Mouse (Mus musculus) retina, embryonic 14.5 days (tissue): ENCODE results near the gene Dcbld1.

Experiments used
- DNase-seq: peaks from one replicate; pipeline ENCODE4 v3.0.0-alpha.2; 2015; ENCODE audit warnings: low spot score

Gene Dcbld1

DNA sequence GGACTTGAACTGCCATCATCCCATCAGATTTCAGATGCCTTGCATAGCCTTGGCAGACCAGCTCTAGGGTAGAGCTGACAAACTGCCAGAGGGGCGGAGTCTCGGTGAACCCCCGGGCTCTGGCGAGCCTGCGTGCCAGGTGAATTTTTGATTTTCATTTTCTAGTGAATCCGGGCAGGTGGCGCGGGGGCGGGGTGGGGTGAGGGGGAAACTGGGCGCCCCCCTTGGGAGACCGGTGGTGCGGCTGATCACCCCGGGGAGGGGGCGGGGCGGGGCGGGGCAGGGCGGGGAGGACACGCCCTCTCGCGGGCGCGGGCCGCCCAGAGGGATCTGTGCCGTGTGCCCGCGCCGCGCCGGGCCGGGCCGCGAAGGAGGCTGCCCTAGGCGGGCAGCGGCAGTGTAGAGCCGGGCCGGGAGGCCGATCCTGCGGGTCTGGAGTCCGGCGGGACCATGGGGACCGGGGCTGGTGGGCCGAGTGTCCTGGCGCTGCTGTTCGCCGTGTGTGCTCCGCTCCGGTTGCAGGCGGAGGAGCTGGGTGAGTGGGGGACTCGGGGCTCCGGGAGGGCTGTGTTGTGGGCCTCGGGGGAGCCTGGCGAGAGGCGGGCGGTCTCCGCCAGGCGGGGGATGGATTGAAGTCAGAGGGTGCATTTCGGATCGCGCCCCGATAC lies at the start of gene Dcbld1:
Gene Dcbld1, plus strand, starts transcription at position 319 of the 668 bp plus-strand sequence.
- peak; percentile 78 for DNase-seq

GRCm38 (mm10) chr10:52185900-52186299 lies 47.5 kb upstream of the Dcbld1 start:
- no peak for DNase-seq

- DNase-seq: no peak
Observed at GRCm38 (mm10) chr10:52194957-52195852, 38.2 kb upstream of the Dcbld1 start, which contains the start of gene Ros1. Gene Ros1, minus strand, starts transcription at chr10:52195244.

DNA sequence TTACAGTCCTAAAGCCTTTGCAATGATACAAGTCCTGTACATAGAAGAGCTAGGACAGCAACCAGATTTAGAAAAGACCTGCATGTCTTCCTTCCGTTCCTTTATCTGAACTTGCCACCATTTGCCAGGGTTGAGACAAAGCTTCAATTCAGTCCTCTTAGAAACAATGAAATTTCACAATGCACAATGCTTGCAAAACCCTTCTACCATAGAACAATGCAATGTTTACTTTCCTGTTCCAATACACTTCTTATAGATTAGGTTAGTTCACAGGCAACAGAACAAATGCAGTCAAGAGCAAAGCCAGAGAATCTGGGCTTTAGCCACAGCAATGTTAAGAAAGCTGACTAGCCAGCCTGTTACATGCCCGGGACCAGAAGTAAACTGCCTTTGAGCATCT lies 29.4 kb upstream of the Dcbld1 start:
- DNase-seq: no peak

DNA sequence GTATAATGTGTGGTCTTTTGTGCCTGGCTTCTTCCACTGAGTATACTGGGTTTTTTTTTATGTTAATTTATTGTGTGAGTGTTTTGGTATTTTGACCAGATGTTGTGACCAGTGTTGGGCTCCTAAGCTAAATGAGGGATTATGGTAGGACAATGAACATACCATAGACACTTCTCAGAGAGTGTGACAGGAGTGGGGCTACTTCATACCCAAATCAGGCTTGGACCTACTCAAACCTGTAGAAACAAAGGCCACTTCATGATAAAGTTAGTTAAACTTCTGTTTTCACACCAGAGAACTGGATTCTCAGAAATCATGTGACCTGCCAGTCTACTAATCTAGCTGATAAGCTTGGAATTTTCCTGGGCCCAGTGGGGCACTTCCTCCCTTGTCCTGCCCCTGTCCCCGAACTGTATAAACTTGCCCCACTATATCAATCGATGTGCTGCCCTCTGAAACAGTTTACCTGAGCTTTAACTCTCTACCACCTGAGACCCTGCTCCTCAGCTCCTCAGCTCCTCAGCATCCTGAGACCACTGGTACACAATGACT lies 18.1 kb upstream of the Dcbld1 start:
- no peak for DNase-seq

DNA sequence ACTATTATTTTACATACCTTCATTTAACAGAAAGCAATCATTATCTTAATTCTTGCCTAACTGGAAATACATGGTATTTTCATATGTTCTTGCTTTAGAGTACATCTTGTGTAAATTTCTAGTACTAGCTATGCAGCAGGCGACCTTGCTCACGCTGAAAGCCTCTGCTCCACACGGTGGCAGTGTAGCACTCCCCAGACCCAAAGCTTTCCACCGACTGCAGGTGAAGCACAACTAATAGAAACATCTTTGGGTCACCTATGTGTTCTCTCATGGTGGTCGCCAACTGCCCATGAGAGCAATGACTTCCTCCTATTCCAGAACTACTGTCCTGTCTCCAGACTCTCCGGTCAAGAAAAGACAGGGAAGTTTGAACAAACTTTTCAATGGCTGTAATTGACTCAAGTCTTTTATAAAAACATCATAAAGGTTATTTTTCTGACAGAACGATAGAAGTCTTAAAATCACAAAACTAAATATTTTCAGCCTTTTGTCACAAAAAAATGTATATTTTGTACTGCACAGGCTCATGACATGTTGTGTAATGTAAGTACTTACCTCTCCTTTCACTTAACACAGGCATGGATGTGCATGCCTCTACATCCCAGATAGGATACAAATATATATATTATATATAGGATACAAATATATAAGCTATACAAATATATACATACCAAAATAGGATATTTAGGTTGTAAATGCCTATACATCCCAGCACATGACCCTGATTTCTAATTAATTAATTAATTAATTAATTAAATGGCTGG lies 16.4 kb upstream of the Dcbld1 start:
- DNase-seq: peak; percentile 71

DNA sequence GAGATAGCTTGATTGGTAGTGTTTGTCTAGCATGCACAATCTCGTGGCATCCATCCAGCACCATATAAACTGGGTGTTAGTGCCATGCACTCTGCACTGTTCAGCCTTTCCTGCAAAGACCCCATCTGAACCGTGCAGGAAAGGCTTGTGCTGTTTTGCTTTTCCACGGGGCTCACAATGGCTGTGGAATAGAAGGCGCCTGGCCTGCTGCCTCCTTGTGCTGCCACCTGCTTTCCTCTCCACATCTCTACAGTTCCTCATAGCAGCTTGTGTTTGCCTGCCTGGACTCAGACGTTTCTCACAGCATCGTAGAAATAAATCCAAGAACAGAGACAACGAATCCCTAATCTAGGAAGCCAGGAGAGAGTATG lies 15.9 kb upstream of the Dcbld1 start:
- DNase-seq: no peak

GRCm38 (mm10) chr10:52219600-52219999 lies 13.8 kb upstream of the Dcbld1 start:
- no peak for DNase-seq

- DNase-seq: peak; percentile 74
Observed at GRCm38 (mm10) chr10:52232196-52233176, 933 bp upstream of the Dcbld1 start.

DNA sequence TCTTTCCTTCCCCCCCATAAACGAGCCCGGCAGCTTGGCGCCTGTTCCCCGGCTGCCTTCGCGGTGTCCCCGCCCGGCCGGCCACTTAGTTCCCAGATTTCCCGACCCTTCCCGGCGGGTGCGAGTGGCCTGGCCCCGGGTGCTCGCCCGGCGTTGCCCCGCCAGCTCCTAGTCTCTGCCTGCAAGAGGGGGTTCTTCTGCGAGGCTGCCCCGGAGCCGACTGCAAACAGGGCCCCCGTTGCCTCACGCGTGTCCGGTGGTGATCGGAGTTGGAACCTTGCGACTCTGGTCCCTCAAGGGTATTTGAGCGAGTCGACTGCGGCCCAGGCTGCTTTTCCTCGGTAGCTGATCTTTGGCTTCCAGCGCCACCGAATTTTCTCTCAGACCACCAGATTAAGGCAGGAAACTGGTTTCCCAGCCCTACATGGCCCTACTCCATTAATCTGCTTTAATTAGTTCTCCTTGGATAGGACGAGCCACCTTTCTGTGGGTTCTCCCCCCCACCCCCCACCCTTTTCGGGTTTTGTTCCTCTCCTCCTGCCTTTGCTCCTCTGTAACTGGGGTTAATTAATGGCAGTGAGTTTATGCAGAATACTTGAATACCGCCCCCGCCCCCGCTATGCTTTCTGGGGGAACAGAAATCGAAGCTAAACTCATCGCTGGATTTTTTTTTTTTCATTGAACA lies 692 bp downstream of the Dcbld1 start:
- DNase-seq: peak; percentile 58

DNA sequence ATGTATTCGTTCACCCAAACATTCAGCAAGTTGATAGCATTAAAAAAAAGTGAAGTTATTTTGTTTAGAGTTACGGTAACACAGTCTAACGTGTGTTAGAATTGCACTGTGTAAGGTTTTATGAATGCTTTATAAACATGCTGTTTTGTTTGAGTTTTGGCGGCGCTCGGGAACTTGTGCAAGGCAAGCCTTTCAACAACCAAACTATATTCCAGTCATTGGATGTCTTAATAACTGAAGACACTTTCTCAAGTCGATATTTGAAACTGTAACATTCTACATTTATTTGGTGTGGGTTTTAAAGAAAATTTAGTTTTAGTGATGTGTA lies 1.2 kb downstream of the Dcbld1 start:
- DNase-seq: peak; percentile 11

- DNase-seq: no peak
Observed at GRCm38 (mm10) chr10:52235461-52235860, 2.0 kb downstream of the Dcbld1 start.

DNA sequence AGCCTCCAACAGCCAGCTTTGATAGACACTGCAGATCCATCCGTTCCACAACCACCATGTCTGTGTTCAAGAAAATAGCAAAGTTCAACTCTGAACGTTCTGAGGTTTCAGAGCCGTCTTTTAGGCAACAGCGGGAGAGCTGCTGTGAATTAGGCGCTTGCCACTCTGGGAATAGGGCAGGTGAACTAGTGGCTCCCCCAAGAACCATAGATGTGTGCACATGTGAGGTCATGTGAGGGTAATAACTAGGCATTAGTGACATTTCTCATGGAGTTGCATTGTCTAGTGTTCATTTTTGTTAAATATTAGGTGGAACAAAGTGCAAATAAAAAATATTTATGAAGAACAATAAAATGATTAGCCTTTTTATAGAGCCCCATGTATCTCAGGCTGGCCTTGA lies 8.6 kb downstream of the Dcbld1 start:
- DNase-seq: no peak

GRCm38 (mm10) chr10:52242680-52243323 lies 9.4 kb downstream of the Dcbld1 start:
- DNase-seq: no peak

DNA sequence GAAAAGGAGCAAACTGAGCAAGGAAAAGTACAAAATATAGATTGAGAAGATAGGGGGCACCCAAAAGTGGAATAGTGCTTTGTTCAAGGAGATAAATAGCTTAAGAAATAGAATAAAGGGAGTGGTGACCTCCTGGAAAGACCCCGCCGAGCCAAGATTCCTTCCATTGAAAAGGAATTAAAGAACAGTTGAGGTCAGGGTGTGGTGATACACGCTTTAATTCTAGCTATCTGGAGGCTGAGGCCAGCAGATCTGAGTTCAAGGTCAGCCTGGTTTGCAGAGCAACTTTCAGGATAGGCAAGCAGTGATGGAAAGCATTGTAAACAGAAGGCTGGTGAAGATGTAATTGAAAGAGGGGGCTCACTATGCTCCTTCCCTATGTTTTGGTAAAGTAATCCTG lies 12.8 kb downstream of the Dcbld1 start:
- DNase-seq: no peak

GRCm38 (mm10) chr10:52252240-52252639 lies 18.8 kb downstream of the Dcbld1 start:
- no peak for DNase-seq

DNA sequence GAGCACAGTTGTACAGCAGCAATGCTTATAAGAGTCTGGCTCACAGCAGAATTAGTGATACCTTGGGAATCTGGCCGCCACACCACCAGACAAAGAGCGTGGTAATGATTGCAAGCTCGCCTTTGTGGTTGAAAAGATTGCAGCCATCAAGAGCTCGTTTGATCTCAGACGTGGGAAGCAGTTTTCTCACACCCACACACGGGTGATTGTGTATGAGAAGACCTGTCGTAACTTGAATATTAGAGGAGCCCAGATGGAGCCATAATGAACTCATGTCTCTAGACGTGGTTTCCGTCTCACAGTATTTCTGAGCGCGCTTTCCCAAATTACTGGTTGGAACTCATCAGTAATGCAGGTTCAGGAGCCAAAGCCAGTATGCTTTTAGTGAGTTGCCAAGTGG lies 20.0 kb downstream of the Dcbld1 start:
- no peak for DNase-seq

DNA sequence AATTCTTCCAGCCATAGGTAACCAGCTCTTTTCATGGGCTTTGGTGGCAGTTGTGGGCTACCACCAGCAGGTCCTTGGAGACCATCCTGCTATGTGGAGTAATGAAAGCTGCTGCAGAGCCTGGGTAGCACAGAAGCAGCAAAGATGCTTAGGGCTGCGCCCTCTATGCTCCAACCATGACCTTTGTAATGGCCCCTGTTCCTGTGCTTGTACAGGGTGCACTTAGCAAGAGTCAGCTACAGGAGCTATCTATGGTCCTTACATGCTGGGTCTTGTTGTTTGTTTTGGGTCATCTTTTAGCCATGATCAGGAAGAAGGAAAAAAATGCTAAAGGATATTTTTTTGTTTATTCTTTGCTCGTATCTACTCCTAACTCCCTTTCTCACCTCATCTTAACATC lies 24.3 kb downstream of the Dcbld1 start:
- DNase-seq: no peak

GRCm38 (mm10) chr10:52258180-52258948 lies 24.9 kb downstream of the Dcbld1 start:
- no peak for DNase-seq
